Mouse (Mus musculus) bone marrow macrophage, adult 2 months (primary cell): ENCODE measurements around the gene Vmn1r131. TPM values are rescaled to one million over a fixed set of nuclear protein-coding genes. Genes with fewer than 3 reads are reported as not detected.
"Not testable (repeated sequence)": the region's sequence is repeated elsewhere in the genome, so short reads cannot be mapped to it uniquely, and the experiment has no call there.

Experiments
- H3K27ac ChIP-seq: 2 replicates; pipeline ENCODE4 v1.5.1; 2012; ENCODE audit warnings: low read depth, low read length; ENCODE audit not compliant: insufficient read depth
- H3K4me1 ChIP-seq: 2 replicates; pipeline ENCODE4 v1.6.1; 2012; ENCODE audit warnings: low read length; ENCODE audit not compliant: control insufficient read depth, insufficient read depth
- H3K4me3 ChIP-seq: 2 replicates; pipeline ENCODE4 v1.5.1; 2012; ENCODE audit warnings: mild to moderate bottlenecking, low read length, moderate library complexity; ENCODE audit not compliant: insufficient read depth
- polyA plus RNA-seq: library from polyadenylated mRNA; stranded (reverse); fragments of >200 nt; gene quantifications from 2 replicates; pipeline ENCODE4 v1.2.4, GENCODE M21; 2012; ENCODE audit not compliant: missing spikeins, insufficient read depth, insufficient read length

The Vmn1r131 gene
- not detected in 2 replicates for polyA plus RNA-seq

- not testable (repeated sequence) for H3K4me1 ChIP-seq, H3K27ac ChIP-seq, H3K4me3 ChIP-seq
These were observed at the start of gene Vmn1r131 for GRCm38 (mm10) chr7:21545990-21546389. Gene Vmn1r131 (minus strand): TSS chr7:21546090.

GRCm38 (mm10) chr7:21511480-21511879, 34.4 kb downstream of the Vmn1r131 start, which contains the start of gene Vmn1r130:
Gene Vmn1r130 (plus strand): TSS chr7:21511780.
- H3K4me3 ChIP-seq, H3K27ac ChIP-seq, H3K4me1 ChIP-seq: not testable (repeated sequence)

Other genes starting within 250 kb of the Vmn1r131 start
- not detected in 2 replicates for gene Vmn1r126, start 244.6 kb downstream of the Vmn1r131 start, polyA plus RNA-seq
- not detected in 2 replicates for gene Vmn1r127, start 226.2 kb downstream of the Vmn1r131 start, polyA plus RNA-seq
- gene Vmn1r128, start 196.7 kb downstream of the Vmn1r131 start, polyA plus RNA-seq = not detected in 2 replicates
- gene Vmn1r129, start 184.8 kb downstream of the Vmn1r131 start, polyA plus RNA-seq = not detected in 2 replicates
- not detected in 2 replicates for gene Gm6882, start 113.3 kb downstream of the Vmn1r131 start, polyA plus RNA-seq
- not detected in 2 replicates for gene Vmn1r130, start 34.3 kb downstream of the Vmn1r131 start, polyA plus RNA-seq
- gene Vmn1r132, start 68.0 kb upstream of the Vmn1r131 start, polyA plus RNA-seq = not detected in 2 replicates
- gene Gm4175, start 215.4 kb upstream of the Vmn1r131 start, polyA plus RNA-seq = not detected in 2 replicates